Mouse (Mus musculus) hindbrain, embryonic 16.5 days (tissue): ENCODE measurements around the gene Zc3h7b. TPM values are rescaled to one million over a fixed set of nuclear protein-coding genes. Genes with fewer than 3 reads are reported as not detected.

Source experiments
- ATAC-seq: fragments of 200-750 bp; cut with Nextera tagmentation; 2 replicates; pipeline ENCODE4 v1.8.0; 2017; ENCODE audit warnings: moderate TSS enrichment, moderate library complexity
- H3K27ac ChIP-seq: fragments of 300-500 bp; sonication (generic); 2 replicates; pipeline ENCODE4 v1.5.1; 2014; ENCODE audit warnings: low read depth, mild to moderate bottlenecking, control low read depth, low read length, moderate library complexity
- H3K27me3 ChIP-seq: fragments of 300-500 bp; sonication (generic); replicated peaks from 2 replicates; pipeline ENCODE4 v1.6.1; 2014; ENCODE audit warnings: low read length; ENCODE audit not compliant: control insufficient read depth, insufficient read depth
- H3K36me3 ChIP-seq: fragments of 300-500 bp; sonication (generic); 2 replicates; pipeline ENCODE4 v1.6.1; 2014; ENCODE audit warnings: mild to moderate bottlenecking, low read length, moderate library complexity, mixed read lengths; ENCODE audit not compliant: control insufficient read depth, insufficient read depth
- H3K4me1 ChIP-seq: fragments of 300-500 bp; sonication (generic); 2 replicates; pipeline ENCODE4 v1.6.1; 2014; ENCODE audit warnings: low read depth, low read length; ENCODE audit not compliant: control insufficient read depth, insufficient read depth
- H3K4me2 ChIP-seq: fragments of 300-500 bp; sonication (generic); 2 replicates; pipeline ENCODE4 v1.6.1; 2014; ENCODE audit warnings: mild to moderate bottlenecking, low read length, control low read depth, moderate library complexity
- H3K4me3 ChIP-seq: fragments of 300-500 bp; sonication (generic); 2 replicates; pipeline ENCODE4 v1.5.1; 2014; ENCODE audit warnings: mild to moderate bottlenecking, low read length, control low read depth, moderate library complexity
- H3K9ac ChIP-seq: fragments of 300-500 bp; sonication (generic); 2 replicates; pipeline ENCODE4 v1.6.1; 2014; ENCODE audit warnings: low read depth, mild to moderate bottlenecking, control low read depth, low read length, moderate library complexity
- H3K9me3 ChIP-seq: fragments of 300-500 bp; sonication (generic); 2 replicates; pipeline ENCODE4 v1.6.1; 2014; ENCODE audit warnings: mild to moderate bottlenecking, low read length, moderate library complexity; ENCODE audit not compliant: control insufficient read depth
- WGBS: fragments of 180-500 bp; shearing (Covaris S2); extraction: QIAGEN DNeasy Blood & Tissue Kit; methylation state at CpG from one replicate; pipeline ENCODE4 v1.1.7; 2014; 5-methylcytosine and 5-hydroxymethylcytosine counted together
- polyA plus RNA-seq: library from polyadenylated mRNA; unstranded; fragments of >200 nt; fragmentation: Nextera tagmentation; extraction: Ambion mirVana; gene quantifications from 2 replicates; pipeline ENCODE4 v1.2.1, GENCODE M21; 2015

The Zc3h7b gene
- polyA plus RNA-seq, 1 experiment from 2014 or later, result 39.3 TPM

GRCm38 (mm10) chr15:81772431-81773120 is 27.7 kb downstream of the Zc3h7b start:
- Histone ChIP-seq H3K4me1 (no peaks in the 10 kb centered on the region), H3K4me2 (no peak overlapping the region), H3K9me3 (no peaks in the 10 kb centered on the region), H3K4me3 (no peak overlapping the region), H3K27ac (no peak overlapping the region), H3K27me3 (no peaks in the 10 kb centered on the region), H3K9ac (no peak overlapping the region), H3K36me3 (peaks cover 43% of the 10 kb centered on the region)
- WGBS, result 83% methylated on average over 19 of the region's 20 CpGs
- no peak for ATAC-seq

- no peak overlapping the region for H3K4me2 ChIP-seq
- ATAC-seq, result no peak
- H3K36me3 ChIP-seq, result peaks cover 56% of the 10 kb centered on the region
- no peak overlapping the region for H3K4me3 ChIP-seq
- 88% methylated on average over 15 of the region's 15 CpGs for WGBS
- H3K27ac ChIP-seq, result no peak overlapping the region
- H3K27me3 ChIP-seq, result no peaks in the 10 kb centered on the region
- H3K9ac ChIP-seq, result no peak overlapping the region
- H3K4me1 ChIP-seq, result no peaks in the 10 kb centered on the region
- H3K9me3 ChIP-seq, result no peaks in the 10 kb centered on the region
These were observed 29.8 kb downstream of the Zc3h7b start for GRCm38 (mm10) chr15:81774505-81775171.

- no peaks in the 10 kb centered on the region for H3K9me3 ChIP-seq
- no peaks in the 10 kb centered on the region for H3K27me3 ChIP-seq
- ATAC-seq, result no peak
- 94% methylated on average over 11 of the region's 11 CpGs for WGBS
- peaks cover 69% of the 10 kb centered on the region for H3K36me3 ChIP-seq
- no peaks in the 10 kb centered on the region for H3K4me1 ChIP-seq
- H3K4me3 ChIP-seq, result no peak overlapping the region
- no peak overlapping the region for H3K27ac ChIP-seq
- H3K9ac ChIP-seq, result no peak overlapping the region
- H3K4me2 ChIP-seq, result no peak overlapping the region
These were observed 32.0 kb downstream of the Zc3h7b start for GRCm38 (mm10) chr15:81776631-81777422.

GRCm38 (mm10) chr15:81781816-81782215 is 37.0 kb downstream of the Zc3h7b start:
- peaks cover 72% of the 10 kb centered on the region for H3K36me3 ChIP-seq
- H3K4me2 ChIP-seq, result no peak overlapping the region
- no peaks in the 10 kb centered on the region for H3K27me3 ChIP-seq
- 77% methylated on average over 7 of the region's 7 CpGs for WGBS
- H3K27ac ChIP-seq, result no peak overlapping the region
- no peak overlapping the region for H3K9ac ChIP-seq
- ATAC-seq, result no peak
- no peak overlapping the region for H3K4me3 ChIP-seq
- H3K4me1 ChIP-seq, result no peaks in the 10 kb centered on the region
- H3K9me3 ChIP-seq, result no peaks in the 10 kb centered on the region

DNA sequence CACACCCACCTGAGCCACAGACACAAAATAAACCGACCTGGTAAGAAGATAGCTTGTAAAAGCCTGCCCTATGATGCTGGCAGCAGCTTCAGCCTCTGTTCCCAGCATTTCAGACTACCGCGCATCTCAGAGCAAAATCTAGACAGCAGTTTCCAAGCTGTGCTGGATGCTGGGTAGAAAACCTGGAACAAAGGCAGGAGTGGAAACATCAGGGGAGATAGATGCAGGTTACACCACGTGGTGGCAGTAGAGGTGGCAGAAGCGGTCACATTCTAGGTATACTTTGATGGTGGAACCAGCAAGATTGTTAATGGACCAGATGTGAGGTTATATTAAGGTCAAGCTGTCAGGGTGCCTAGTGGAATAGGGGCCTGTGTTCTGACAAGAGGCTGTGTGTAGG is 39.9 kb downstream of the Zc3h7b start:
- Histone ChIP-seq H3K9me3 (no peaks in the 10 kb centered on the region), H3K4me2 (no peak overlapping the region), H3K27me3 (no peaks in the 10 kb centered on the region), H3K36me3 (peaks cover 60% of the 10 kb centered on the region), H3K9ac (no peak overlapping the region), H3K4me1 (no peaks in the 10 kb centered on the region), H3K27ac (no peak overlapping the region), H3K4me3 (no peak overlapping the region)
- ATAC-seq, result no peak
- WGBS, result 69% methylated on average over 5 of the region's 5 CpGs

- H3K9ac ChIP-seq, result no peak overlapping the region
- 92% methylated on average over 8 of the region's 8 CpGs for WGBS
- H3K4me1 ChIP-seq, result no peaks in the 10 kb centered on the region
- no peak overlapping the region for H3K4me2 ChIP-seq
- H3K9me3 ChIP-seq, result no peaks in the 10 kb centered on the region
- no peak for ATAC-seq
- no peaks in the 10 kb centered on the region for H3K27me3 ChIP-seq
- no peak overlapping the region for H3K27ac ChIP-seq
- H3K4me3 ChIP-seq, result no peak overlapping the region
- H3K36me3 ChIP-seq, result peaks cover 56% of the 10 kb centered on the region
These were observed 40.8 kb downstream of the Zc3h7b start for GRCm38 (mm10) chr15:81785701-81786100.

DNA sequence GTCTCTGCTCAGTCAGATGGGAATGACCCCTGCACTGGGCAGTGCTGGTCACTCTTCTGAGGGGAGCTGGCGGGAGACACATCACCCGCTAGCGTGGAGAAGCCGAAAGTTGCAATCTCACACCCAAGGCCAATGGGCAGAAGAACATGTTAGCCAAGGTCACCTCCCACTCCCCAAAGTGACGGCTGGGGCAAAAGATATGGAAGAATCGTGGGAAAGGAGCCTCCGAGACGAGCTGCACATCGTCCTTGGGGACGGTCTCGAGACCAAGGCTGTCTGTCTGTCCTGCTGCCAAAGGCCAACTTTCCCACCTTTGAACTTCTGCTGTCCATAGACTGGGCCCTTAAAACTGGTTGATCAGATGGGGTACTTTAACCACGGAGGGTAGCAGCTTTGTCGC is 42.7 kb downstream of the Zc3h7b start:
- Histone ChIP-seq H3K4me3 (no peak overlapping the region), H3K27me3 (no peaks in the 10 kb centered on the region), H3K27ac (no peak overlapping the region), H3K36me3 (peaks cover 51% of the 10 kb centered on the region), H3K9me3 (no peaks in the 10 kb centered on the region), H3K4me1 (no peaks in the 10 kb centered on the region), H3K4me2 (no peak overlapping the region), H3K9ac (no peak overlapping the region)
- no peak for ATAC-seq
- WGBS, result 96% methylated on average over 13 of the region's 13 CpGs

DNA sequence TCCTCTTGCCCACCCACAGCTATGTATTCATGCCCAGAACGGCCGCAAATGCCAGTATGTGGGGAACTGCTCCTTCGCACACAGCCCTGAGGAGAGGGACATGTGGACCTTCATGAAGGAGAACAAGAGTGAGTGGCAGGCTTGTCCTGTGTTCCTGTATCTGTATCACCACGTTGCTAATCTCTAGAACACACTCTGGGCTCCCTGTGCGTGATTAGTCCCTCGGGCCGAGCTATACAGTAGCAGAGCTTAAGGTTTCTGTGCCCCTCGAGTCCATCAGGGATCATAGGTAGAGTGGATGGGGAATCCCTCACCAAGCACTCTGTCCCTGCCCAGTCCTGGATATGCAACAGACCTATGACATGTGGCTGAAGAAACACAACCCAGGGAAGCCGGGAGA is 47.6 kb downstream of the Zc3h7b start:
- Histone ChIP-seq H3K9ac (no peak overlapping the region), H3K4me1 (no peaks in the 10 kb centered on the region), H3K27ac (no peak overlapping the region), H3K27me3 (no peaks in the 10 kb centered on the region), H3K36me3 (peaks cover 42% of the 10 kb centered on the region), H3K4me3 (no peak overlapping the region), H3K4me2 (no peak overlapping the region), H3K9me3 (no peaks in the 10 kb centered on the region)
- WGBS, result 91% methylated on average over 9 of the region's 9 CpGs
- no peak for ATAC-seq

DNA sequence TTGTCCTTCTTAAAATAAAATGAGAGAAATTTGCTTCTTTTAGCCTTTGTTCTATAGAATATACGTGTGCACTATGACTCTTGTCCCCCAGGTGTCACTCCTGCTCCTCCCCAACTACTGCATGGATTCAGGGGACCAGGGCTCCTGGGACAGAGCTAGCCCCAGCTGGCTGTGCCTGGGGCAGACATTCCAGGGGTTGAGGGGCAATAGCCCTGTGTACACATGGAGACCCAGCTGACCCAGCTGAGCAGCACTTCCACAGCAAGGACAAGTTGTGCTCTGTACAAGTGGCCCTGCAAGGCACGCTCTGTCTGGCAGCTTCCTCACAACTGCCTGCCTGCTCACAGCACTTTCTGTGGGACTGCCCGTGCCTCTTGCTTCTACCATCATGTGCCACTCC is 51.4 kb downstream of the Zc3h7b start:
- peaks cover 31% of the 10 kb centered on the region for H3K36me3 ChIP-seq
- H3K27ac ChIP-seq, result no peak overlapping the region
- no peak overlapping the region for H3K9ac ChIP-seq
- WGBS, result 71% methylated on average over 3 of the region's 3 CpGs
- H3K4me3 ChIP-seq, result no peak overlapping the region
- H3K27me3 ChIP-seq, result no peaks in the 10 kb centered on the region
- H3K4me1 ChIP-seq, result no peaks in the 10 kb centered on the region
- no peak overlapping the region for H3K4me2 ChIP-seq
- no peak for ATAC-seq
- H3K9me3 ChIP-seq, result no peaks in the 10 kb centered on the region
